Mouse (Mus musculus) left cerebral cortex, adult 18-20 months (tissue): ENCODE measurements around the gene Fus. TPM values are rescaled to one million over a fixed set of nuclear protein-coding genes. Genes with fewer than 3 reads are reported as not detected.

Experiments used
- total RNA-seq, 2 experiments: library from RNA; stranded (reverse); gene quantifications; 2 replicates each; pipeline ENCODE4 v1.2.3; 2021

Fus gene
- total RNA-seq, 2 experiments from 2014 or later = 268 to 293 TPM

Other genes starting within 250 kb of the Fus start
- gene Ctf2, start 235.3 kb upstream of the Fus start, total RNA-seq = not detected
- 10 to 100 TPM; 68.8 to 74.6 TPM for gene Fbxl19, start 222.9 kb upstream of the Fus start, total RNA-seq
- gene Orai3, start 197.6 kb upstream of the Fus start, total RNA-seq = 10 to 100 TPM; 16.8 to 20.5 TPM
- gene Setd1a, start 190.8 kb upstream of the Fus start, total RNA-seq = 10 to 100 TPM; 41.1 to 44.7 TPM
- 1 to 10 TPM; 5.5 to 5.6 TPM for gene Gm49388, start 181.8 kb upstream of the Fus start, total RNA-seq
- 1 to 10 TPM; 4.7 to 5.3 TPM for gene Hsd3b7, start 166.9 kb upstream of the Fus start, total RNA-seq
- 10 to 100 TPM; 85.0 to 86.3 TPM for gene Stx4a, start 143.2 kb upstream of the Fus start, total RNA-seq
- gene Stx1b, start 142.9 kb upstream of the Fus start, total RNA-seq = 100 to 1,000 TPM; 420 to 434 TPM
- gene Zfp646, start 91.2 kb upstream of the Fus start, total RNA-seq = 10 to 100 TPM; 31.0 TPM
- gene Zfp668, start 90.6 kb upstream of the Fus start, total RNA-seq = 10 to 100 TPM; 19.5 to 20.5 TPM
- 1 to 10 TPM; 2.2 to 2.7 TPM for gene Prss53, start 76.5 kb upstream of the Fus start, total RNA-seq
- gene Gm21974, start 72.0 kb upstream of the Fus start, total RNA-seq = not detected
- gene Vkorc1, start 71.8 kb upstream of the Fus start, total RNA-seq = 10 to 100 TPM; 21.3 to 24.0 TPM
- 10 to 100 TPM; 34.3 to 39.3 TPM for gene Bckdk, start 63.4 kb upstream of the Fus start, total RNA-seq
- 10 to 100 TPM; 29.7 to 33.3 TPM for gene Kat8, start 54.9 kb upstream of the Fus start, total RNA-seq
- gene Prss8, start 37.4 kb upstream of the Fus start, total RNA-seq = under 1 TPM; 0.40 to 0.42 TPM
- gene Prss36, start 20.7 kb upstream of the Fus start, total RNA-seq = 1 to 10 TPM; 7.9 to 8.2 TPM
- gene Pycard, start 26.4 kb downstream of the Fus start, total RNA-seq = 1 to 10 TPM; 2.9 to 4.5 TPM
- under 1 TPM; 0.66 to 0.72 TPM for gene Trim72, start 36.5 kb downstream of the Fus start, total RNA-seq
- 10 to 100 TPM in 1 of 2 experiments, 1 to 10 TPM in 1; 9.1 to 10.2 TPM for gene Itgam, start 95.2 kb downstream of the Fus start, total RNA-seq
- not detected for gene Gm49368, start 95.2 kb downstream of the Fus start, total RNA-seq
- under 1 TPM; 0.23 to 0.40 TPM for gene Itgax, start 162.1 kb downstream of the Fus start, total RNA-seq
- not detected for gene Itgad, start 186.9 kb downstream of the Fus start, total RNA-seq
- gene Cox6a2, start 238.9 kb downstream of the Fus start, total RNA-seq = 10 to 100 TPM in 1 of 2 experiments, 1 to 10 TPM in 1; 7.5 to 10.4 TPM